Mouse (Mus musculus): ENCODE measurements around the gene Mri1.
A peak's percentile ranks its signal among the peaks of the same experiment; 100 is the strongest.

Mri1 gene

GRCm38 (mm10) chr8:84236410-84236997 lies 20.6 kb downstream of the Mri1 start:
- no peak for DNase-seq

- no peak for DNase-seq
These were observed 21.2 kb downstream of the Mri1 start for GRCm38 (mm10) chr8:84235746-84236409.

DNA sequence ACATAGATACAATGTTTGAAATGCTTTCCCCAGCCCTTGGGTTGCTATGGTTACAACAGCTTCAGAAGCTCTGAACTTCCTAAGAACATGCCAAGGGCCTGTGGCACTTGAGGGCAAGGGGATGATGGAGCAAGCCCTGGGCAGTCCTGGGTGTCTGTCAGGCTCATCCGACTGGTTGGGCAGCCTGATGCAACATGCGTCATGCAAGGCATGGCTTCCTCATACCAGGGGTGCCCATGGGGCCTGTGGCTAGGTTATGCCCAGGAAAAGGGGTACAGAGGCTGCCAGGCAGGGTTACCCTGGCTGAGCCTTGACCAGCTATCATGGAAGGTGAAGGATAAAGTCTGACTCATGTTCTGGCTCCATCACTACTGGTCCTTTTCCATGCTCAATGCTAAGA lies 24.1 kb downstream of the Mri1 start:
- no peak for DNase-seq

GRCm38 (mm10) chr8:84230735-84231134 lies 26.4 kb downstream of the Mri1 start:
- no peak for DNase-seq

DNA sequence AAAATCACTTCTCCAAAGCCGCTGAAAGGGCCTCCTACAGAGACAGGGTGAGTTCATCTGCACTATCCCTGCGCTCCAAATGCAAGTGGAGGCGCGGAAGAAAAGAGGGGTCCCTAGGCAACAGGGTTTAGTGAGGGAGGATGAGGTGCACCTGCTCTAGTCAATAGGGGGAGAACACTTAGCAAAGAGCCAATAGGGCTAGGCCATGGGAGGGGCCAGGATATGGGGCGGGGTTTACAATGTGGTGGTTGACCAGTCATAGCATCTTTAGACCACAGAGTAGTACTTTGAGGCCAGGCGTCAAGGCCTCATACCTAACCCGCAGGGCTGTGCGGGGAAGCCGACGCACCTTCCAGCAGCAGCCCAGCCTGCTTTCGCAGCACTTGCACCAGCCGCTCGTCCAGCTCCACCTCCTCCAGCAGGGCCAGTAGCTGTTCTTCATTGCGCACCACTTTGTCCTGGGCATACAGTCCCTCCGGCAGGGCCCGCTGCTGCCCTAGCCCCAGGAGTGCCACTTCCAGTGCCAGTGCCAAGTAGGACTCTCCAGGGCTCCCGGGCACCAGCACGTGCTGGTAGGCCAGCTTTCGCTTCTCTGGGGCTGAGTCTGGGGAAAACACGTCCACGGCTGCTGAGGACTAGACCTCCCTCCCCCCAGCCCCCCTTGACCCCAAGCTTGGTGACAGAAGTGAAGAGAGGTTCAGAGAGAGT lies 33.6 kb downstream of the Mri1 start:
- no peak for DNase-seq

DNA sequence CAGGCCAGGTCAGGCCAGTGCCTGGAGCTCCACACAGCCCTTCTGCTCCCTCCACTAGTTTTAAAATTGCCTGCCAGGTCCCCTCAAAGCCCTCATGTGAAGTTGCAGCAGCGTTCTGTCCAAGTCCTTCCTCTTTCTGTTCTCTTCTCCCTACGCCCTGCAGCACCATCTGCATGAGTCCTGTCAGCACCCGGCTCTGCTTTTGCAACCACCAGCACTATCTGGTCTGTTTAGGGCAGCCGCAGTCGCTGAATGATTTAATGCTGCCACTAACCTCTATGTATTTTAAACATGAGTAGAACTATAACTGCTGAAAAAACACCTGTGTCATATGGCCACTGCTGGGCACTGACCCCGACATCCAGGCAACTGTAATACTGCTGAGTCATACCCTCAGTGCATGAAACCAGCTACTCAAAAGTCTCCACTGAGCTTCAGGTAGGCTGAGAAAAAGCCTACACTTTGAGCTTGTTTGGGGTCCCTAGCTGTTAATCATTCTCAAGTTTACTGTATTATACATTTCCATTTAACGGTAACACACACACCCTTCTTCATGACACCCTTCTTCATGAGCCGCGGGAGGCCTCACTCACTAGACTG lies 34.5 kb downstream of the Mri1 start:
- no peak for DNase-seq

DNA sequence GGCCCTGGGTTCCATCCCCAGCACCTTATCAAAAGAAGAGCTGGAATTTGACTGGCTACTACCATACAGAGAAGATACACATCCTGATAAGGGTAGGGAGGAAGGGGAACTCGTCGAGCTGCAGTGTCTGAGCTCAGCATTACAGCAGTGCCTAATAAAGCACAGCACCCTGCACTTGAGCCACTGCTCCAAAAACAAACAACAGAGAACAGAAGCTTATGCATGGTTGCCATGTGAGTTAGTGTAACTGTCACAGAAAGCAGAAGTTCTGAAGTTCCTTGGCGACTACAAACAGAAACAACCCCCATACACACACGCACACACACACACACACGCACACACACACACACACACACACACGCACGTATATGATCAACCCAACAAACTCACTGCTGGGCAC lies 37.0 kb downstream of the Mri1 start:
- DNase-seq, result no peak

DNA sequence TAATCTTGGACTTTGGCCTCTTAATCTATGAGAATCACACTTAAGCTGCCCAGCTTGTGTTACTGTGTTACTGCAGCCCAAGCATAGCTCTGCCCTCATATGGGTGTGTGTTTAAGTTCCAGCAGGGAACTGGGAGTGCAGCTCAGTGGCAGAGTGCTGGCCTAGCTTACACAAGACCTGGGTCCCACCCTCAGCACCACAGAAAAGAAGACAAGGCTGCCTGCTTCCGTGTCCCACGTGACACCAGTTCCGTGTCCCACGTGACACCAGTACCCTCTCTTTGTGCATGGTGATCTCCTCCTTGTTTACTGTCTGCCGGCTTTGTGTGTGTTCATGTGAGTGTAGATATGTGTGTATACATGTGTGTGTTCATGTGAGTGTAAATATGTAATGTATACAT lies 39.0 kb downstream of the Mri1 start:
- DNase-seq, result no peak

GRCm38 (mm10) chr8:84217206-84217605 lies 39.9 kb downstream of the Mri1 start:
- no peak for DNase-seq

DNA sequence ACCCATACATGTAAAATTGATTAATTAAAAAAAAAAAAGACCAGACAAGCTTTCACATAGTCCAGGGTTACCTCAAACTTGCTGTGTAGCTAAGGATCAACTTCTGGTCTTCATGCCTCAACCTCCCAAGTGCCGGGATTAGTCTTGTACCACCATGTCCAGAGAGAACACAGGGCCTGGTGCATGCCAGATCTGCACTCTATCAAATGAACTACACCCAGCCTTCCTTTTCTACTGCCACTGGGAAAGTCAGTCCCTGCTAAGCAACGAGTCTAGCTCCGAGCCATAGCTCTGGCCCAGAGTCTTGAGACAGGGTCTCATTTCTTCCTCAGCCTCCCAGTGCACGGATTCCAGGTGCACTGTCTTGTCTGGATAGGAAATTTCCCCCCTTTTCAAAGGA lies 43.8 kb downstream of the Mri1 start:
- DNase-seq, result no peak

DNA sequence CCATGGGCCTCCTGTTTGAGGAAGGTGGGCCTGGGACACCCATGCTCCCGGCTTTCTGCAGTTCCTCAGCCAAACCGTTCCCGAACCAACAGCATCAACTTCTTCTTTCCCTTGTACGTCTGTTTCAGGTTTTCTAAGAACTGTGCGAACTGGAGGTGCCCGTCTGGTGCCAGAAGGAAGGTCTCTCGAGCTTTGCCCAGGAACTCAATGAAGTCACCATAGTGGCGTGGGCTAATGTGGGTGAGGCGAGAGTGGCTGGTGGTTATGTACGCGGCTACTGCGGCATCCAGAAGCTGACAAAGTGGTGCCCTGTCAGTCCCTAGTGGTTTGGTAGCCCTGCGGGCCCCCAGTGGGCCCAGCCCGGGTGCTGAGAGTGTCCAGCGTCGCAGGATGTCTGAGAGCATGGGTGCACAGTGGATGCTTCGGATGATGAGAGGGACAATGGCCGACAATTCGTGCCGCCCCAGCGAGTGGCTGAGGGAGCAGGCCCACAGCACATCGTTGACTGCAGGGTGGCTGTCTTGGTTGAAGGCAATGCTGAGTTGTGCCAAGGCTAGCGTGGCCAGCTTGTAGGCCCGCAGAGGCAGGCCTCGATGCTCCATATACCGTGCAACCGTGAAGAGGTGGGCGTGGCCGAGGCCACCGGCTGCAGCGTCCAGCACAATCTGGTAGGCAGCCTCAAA lies 45.1 kb downstream of the Mri1 start:
- DNase-seq, result no peak

DNA sequence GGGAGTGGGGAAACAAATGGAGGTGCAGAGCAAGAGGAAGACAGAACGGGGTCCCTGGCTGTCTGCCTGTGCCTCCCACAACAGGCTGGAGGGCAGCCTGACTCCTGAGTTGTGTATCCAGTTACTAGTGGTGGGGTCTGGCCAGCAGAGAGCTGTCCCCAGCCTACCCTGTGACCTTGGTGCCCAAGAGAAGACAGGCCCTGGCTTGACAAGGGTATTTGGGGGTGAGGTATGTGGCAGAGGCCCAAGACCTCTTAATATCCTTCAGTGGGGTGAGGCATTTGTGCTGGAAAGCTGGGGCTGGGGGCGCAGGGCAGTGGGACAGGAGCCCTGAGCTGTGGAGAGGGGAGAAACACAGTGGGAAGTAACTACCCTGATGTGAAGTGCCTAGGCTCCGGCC lies 45.9 kb downstream of the Mri1 start:
- DNase-seq, result no peak

DNA sequence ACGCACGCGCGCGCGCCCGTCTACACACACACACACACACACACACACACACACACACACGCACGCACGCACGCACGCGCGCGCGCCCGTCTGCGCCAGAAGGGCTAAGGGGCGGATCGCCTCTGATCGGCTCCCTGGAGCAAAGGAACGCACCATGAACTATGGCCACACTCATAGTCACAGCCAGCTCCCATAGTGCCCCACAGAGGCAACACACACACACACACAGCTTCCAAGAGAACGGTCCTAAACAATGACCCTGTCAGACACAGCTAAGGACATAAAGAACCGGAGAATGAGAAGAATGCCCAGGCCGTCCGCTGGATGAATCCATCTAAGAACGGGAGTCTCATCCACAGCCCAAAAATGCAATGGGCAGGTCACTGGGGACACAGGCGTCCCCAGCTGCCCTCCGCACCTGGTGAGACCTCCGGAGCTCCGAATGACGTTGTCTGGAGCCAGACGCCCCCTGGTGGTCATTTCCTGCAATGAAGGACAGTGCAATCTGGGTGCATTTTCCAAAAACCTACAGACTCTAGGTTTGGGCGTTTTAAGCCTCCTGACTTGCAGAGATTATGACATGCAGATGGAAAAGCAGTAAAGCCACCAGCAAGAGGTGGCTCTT lies 46.8 kb downstream of the Mri1 start:
- peak; percentile 69 for DNase-seq

DNA sequence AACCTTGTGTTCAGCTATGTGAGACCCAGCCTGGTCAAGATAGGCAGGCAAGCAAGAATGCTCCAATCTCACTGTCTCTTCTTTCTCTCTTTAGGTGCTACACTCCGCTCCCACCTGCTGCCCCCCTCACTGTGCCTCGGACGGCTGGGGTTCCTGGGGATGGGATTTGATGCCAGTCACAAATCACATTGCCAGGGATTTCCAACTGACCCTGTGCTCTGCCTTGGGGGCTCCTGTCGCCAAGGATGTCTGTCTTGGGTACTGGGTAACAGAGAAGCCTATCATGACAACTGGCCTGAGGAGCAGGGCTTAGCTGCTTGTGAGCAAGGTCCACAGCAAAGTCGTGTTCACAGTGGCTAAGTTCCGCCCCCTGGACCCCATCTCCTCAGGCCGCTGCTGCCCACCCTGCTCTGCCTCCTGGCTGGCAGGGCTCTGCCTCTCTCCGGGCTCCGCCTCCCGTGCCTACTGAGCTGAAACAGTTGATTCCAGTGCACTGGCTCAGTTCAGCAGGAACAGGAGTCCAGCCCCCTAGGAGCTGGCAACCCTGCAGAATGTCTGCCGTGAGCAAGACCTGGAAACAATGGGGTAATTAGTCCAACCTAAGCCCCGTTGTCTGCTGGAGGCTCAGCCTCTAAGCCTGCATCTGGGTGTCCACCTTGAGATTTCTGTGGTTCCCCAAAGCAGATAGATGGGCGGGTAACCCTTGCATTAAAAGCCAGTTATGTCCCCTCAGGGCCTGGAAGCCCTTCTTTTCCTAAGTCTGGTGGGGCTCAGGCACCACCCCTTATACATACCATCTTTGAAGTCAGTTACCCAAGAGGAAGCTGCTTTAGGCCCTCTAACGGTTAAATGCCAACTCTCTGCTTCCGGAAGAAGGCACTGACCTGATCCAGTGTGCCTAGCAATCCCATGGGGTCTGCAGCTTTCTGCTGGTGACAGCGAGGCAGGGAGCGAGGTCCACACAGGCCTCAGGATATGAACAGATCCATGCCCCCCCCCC lies 48.4 kb downstream of the Mri1 start:
- DNase-seq, result no peak

DNA sequence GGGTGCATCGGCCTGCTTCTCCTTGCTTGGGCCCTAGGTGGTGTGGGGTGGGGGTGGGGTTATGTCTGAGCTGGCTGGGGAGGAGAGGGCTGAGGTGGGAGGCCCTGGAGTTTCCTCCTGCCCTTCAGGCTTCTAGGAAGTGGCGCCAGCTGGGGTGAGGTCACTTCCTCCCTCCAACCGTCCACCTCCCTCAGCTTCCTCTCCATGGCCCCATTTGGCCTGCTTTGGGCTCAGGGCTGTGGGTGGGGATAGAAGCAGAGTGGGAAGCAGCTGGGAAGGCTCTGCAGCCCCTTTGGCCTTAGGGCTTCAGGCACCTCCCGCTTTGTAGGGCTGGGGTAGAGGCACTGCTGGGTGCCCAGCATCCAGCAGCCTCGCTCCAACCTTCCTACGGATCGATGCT lies 49.3 kb downstream of the Mri1 start:
- no peak for DNase-seq

DNA sequence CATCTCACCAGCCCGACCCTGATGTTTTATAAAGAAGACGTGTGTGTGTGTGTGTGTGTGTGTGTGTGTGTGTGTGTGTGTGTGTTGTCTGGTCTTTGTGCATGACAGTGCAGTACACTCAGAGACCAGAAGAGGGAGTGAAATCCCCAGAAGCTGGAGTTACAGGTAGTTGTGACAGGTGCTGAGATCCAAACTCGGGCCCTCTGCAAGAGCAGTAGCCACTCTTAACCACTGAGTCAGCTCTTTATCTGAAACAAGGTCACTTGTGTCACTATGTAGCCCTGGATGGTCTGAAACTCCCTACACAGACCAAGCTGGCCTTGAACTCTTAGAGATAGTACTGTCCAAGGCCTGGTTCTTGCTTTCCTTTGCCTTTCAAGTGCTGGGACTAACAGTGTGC lies 50.5 kb downstream of the Mri1 start:
- no peak for DNase-seq

- no peak for DNase-seq
These were observed 52.1 kb downstream of the Mri1 start for GRCm38 (mm10) chr8:84205073-84205472.

- DNase-seq, result no peak
These were observed 53.0 kb downstream of the Mri1 start for GRCm38 (mm10) chr8:84203975-84204772.

DNA sequence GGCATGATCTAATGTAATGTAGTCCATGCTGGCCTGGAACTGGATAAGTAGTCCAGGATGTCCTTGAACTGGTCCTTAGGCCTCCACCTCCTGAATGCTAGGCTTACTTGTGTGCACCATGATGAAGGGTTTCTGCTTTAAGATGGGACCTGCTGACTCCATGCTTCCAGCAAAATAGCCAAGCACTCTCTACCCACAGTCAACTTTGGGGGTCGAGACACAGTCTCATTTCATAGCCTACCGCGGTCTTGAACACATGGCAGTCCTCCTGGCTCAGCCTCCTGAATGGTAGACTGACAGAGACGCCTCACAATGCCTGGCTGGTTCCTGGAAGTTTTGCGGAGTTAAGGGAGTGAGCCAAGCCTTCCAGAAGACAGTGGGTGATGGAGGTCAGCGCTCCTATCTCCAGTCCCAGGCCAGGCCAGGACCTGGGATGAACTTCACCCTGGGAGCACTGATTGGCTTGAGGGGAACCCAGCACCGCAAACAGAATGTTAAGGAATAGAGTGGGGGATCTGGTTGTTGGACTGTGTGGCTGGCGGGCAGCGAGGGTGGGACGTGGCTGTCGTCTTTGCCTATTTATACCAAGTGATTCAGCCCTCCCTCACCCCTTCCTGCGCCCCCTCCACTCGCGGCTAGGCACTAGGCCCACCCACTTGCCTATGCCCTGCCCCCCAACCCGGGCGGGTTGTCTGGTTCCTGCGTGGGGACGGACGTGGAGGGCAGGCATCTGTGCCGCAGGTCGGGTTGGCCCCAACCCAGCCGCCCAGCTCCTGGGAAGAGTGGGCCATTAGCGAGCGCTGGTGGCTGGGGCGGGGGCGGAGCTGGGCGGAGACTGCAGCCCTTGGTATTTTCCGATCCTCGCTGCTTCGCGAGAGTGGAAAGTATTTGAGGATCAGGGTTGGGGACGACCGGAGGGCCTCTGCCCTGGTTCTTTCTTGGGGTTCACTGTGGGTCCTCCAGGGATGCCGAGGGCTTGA lies 53.9 kb downstream of the Mri1 start:
- DNase-seq, result no peak

GRCm38 (mm10) chr8:84202466-84202865 lies 54.7 kb downstream of the Mri1 start:
- DNase-seq, result no peak
